Mouse (Mus musculus) Patski (cell line): ENCODE measurements around the gene Sec22c. TPM values are rescaled to one million over a fixed set of nuclear protein-coding genes. Genes with fewer than 3 reads are reported as not detected.

Source experiments
- ATAC-seq: fragments of 100-300 bp; one replicate; pipeline ENCODE4 v1.8.0; 2021
- CTCF ChIA-PET: fragments of 350-600 bp; sonication (Branson Sonifier 250); formaldehyde crosslinking; loops from one replicate; lab custom pipeline; 2022; ENCODE audit warnings: inconsistent platforms; lab: Charles Lee
- POLR2A ChIA-PET: fragments of 350-600 bp; sonication (Branson Sonifier 250); formaldehyde crosslinking; loops from one replicate; lab custom pipeline; 2022; ENCODE audit warnings: antibody characterized with exemption, inconsistent platforms; lab: Charles Lee
- DNase-seq: peaks from one replicate; pipeline ENCODE4 v3.0.0-alpha.2; 2011; ENCODE audit warnings: low read depth, low spot score
- H3K27me3 ChIP-seq: fragments of 371-371 bp; one replicate; pipeline ENCODE4 v1.5.1; 2021
- CTCF ChIP-seq: fragments of 100-300 bp; IDR thresholded peaks from one replicate; pipeline ENCODE4 v1.5.1; 2021
- in situ Hi-C: fragments of 300-500 bp; cut with MboI; formaldehyde crosslinking; loops from 3 replicates; pipeline ENCODE4 v1.11.1; 2018; ENCODE audit warnings: low pct_unique_long_range_greater_than_20kb, mixed read lengths
- polyA plus RNA-seq: library from polyadenylated mRNA; unstranded; gene quantifications from one replicate; pipeline ENCODE4 v1.2.3, GENCODE M21; 2021

Gene Sec22c
- polyA plus RNA-seq, 1 experiment from 2014 or later = 12.7 TPM

DNA sequence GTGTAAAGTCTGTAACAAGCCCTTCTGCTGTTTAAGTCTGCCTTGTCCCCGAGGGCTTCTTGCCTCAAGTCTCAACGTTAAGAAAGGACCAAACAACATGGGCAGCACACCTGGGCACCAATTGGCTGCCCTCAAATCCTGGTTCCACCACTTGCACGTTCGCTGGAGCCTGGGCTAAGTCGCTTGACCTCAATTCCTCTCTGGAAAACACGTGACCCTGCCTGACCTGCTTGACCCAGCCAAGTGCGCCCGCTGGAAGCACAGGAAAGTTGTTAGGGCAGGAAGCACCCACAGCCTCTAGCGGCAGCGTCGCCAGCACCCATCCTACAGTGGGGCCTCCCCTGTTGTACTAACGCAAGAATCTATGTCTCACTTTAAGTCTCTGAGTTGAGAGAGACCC, 10.6 kb downstream of the Sec22c start:
- CTCF ChIA-PET = no interaction called here
- POLR2A ChIA-PET = no interaction called here
- DNase-seq = no peak
- TF ChIP-seq CTCF = no peak
- in situ Hi-C loops = loop anchor here (5.0 kb wide), 1 partner anchor 133 kb away; no protein-coding TSS in a partner anchor
- H3K27me3 ChIP-seq = no peaks in the 10 kb centered on the region
- no peak for ATAC-seq

DNA sequence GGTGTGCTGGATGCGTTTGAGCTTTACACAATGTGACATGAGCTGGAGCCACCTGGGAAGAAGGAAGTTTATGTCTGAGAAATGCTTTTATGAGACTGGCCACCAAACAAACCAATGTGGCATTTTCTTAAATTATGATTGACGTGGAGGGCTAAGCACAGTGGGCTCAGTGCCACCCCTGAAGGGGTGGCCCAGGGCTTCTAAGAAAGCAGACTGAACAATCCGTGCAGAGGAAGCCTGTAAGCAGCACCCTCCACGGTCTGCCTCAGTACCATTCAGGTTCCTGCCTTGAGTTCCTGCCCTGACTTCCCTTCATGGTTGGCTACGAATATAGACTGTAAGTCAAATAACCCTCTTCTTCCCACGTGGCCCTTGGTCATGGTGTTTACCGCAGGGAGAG, 14.6 kb downstream of the Sec22c start:
- ChIA-PET POLR2A (no interaction called here), CTCF (no interaction called here)
- no peaks in the 10 kb centered on the region for H3K27me3 ChIP-seq
- TF ChIP-seq CTCF = no peak
- no peak for ATAC-seq
- no peak for DNase-seq
- in situ Hi-C loops = no loop called here

DNA sequence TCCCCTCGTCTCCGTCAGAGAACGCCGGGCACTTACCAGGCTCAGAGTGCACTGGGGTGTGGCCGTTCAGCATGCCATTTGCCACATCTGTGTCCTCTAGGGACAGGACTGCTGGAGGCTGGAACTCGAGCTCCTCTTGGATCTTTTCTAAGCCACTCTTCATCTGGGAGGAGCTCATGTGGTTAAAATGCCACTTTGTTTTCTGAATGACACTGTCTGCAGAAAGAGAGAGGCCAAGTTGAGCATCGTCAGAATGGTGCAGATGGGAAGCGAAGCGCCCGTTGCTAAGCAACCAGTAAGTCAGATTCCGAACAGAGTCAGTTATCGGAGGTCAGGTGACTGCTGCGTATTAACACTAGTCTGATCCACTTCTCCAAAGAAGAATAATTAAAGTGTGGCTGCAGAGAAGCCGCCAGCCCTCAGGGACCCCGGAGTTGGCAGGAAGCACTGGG, 15.1 kb downstream of the Sec22c start:
- H3K27me3 ChIP-seq = no peaks in the 10 kb centered on the region
- DNase-seq (no peak), ATAC-seq (no peak)
- in situ Hi-C loops = no loop called here
- ChIA-PET POLR2A (no interaction called here), CTCF (no interaction called here)
- TF ChIP-seq CTCF = no peak

DNA sequence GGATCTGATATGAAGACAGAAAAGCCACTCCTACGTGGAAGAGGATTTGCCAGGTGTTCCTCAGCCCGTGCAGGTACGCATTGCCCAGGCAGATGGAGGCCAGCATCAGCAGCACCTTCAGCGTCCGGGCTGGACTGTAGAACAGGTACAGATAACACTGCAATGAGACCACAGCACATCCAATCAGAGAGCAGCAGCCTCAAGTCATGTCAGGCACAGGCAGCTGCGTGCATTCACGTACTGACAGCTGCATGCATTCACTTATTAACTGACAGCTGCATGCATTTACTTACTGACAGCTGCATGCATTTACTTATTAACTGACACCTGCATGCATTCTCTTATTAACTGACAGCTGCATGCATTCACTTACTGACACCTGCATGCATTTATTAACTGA, 20.6 kb downstream of the Sec22c start:
- no peaks in the 10 kb centered on the region for H3K27me3 ChIP-seq
- ChIA-PET POLR2A (no interaction called here), CTCF (interaction anchor here (2.2 kb wide), 1 partner anchor 13 kb away, joined by 5 read pairs; no protein-coding TSS in a partner anchor)
- TF ChIP-seq CTCF = no peak
- ATAC-seq (no peak), DNase-seq (no peak)
- in situ Hi-C loops = no loop called here

DNA sequence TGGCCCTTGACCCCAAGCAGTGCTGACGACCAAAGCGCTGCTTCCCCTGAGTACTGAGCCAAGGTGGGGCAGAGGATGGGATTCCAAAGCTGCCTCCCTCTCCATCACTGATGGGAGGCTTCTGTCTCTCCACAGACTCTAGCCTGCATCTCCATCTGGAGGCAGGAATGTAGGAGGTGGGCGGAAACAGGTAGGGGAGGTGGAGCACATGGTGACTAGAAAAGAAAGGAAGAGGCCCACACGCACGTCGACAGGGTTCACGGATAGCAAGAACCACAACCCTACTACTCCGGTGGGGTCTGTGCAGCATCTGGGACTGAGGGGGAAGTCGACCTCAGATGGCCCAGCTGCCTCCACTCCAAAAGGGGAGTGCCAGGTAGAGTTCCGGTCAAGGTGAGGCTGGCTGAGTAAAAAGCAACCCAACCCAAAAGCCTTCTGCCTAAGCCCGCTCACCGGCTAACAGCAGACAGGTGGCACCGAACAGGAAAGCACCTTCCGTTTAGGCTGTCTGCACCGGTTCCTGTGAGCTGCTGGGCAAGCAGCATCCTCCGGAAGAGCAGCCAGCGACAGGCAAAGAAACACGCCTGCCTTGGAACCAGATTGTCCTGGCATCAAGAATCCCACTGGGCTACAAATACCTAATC, 23.1 kb downstream of the Sec22c start:
- POLR2A ChIA-PET = no interaction called here

DNA sequence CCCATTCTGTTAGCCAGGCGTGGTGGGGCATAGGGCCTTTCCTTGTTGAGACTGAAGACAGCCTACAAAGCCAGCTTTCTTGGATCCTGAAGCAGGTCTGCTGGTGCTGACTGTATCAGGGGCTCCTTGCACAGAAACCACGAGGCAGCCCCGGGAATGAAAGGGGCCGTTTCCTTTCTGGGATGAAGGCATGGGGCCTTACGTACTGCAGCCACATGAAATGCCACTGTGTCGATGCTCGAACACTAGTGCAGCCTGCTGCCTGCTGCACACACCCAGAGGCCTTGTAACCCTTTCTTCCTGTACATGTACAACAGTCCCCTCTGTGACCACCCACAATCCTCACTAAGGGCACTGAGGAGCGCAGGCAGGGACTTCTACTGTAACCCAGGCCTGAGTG, 24.1 kb downstream of the Sec22c start:
- ChIA-PET CTCF (no interaction called here), POLR2A (no interaction called here)
- no peak for TF ChIP-seq CTCF
- ATAC-seq (no peak), DNase-seq (no peak)
- H3K27me3 ChIP-seq = no peaks in the 10 kb centered on the region
- in situ Hi-C loops = no loop called here

More for the DNA sequence above, 23.1 kb downstream of the Sec22c start:
- no peak for DNase-seq
- no peak for ATAC-seq
- CTCF ChIA-PET = no interaction called here
- H3K27me3 ChIP-seq = no peaks in the 10 kb centered on the region
- in situ Hi-C loops = no loop called here
- no peak for TF ChIP-seq CTCF

DNA sequence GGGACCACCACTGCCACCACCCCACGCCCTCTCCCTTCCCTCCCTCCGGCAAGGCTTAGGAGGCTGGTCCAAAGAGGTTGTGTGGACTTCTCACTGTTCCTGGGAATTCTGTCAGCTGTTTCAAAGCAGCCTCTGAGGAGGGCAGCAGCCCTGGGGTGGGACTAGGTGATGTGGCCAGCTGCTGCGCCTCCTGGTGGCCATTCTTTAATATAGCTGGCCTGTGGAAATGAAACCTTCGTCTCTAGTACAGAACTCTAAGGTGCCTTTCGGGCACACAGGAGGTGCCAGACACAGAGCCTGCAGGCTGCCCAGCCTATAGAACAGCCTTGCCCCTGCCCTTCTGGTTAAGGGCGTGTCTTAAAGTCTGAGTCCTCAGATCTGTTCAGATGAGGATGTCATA, 25.7 kb downstream of the Sec22c start:
- no peaks in the 10 kb centered on the region for H3K27me3 ChIP-seq
- in situ Hi-C loops = loop anchor here (5.0 kb wide), 1 partner anchor 197 kb away; no protein-coding TSS in a partner anchor
- POLR2A ChIA-PET = no interaction called here
- CTCF ChIA-PET = interaction anchor here (0.8 to 2.0 kb wide), 4 partner anchors 9 to 202 kb away, joined by 3 to 9 read pairs (median 3); no protein-coding TSS in a partner anchor
- peak; percentile 91 for TF ChIP-seq CTCF
- peak; percentile 20 for ATAC-seq
- no peak for DNase-seq

DNA sequence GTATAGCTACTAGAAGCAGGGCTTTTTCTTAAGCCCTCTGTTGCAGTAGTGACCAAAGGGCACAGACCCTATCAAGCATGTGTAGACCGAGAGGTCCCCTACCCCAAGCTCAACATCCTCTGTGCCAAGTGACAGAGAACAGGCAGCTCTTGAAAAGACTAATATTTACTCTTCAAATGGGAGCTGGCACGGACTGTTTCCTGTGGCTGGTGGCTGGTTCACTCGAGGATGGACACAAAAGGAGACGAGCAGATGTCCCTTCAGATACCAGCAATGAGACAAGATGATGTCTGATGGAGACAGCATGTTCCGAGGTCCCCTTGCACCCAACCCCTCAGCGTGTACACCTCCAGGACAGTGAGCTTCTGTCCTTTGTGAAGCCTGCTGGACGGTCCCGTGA, 27.8 kb downstream of the Sec22c start:
- DNase-seq (no peak), ATAC-seq (no peak)
- H3K27me3 ChIP-seq = peaks cover 5% of the 10 kb centered on the region
- in situ Hi-C loops = loop anchor here (5.0 kb wide), 1 partner anchor 195 kb away; no protein-coding TSS in a partner anchor
- ChIA-PET CTCF (no interaction called here), POLR2A (no interaction called here)
- TF ChIP-seq CTCF = no peak

DNA sequence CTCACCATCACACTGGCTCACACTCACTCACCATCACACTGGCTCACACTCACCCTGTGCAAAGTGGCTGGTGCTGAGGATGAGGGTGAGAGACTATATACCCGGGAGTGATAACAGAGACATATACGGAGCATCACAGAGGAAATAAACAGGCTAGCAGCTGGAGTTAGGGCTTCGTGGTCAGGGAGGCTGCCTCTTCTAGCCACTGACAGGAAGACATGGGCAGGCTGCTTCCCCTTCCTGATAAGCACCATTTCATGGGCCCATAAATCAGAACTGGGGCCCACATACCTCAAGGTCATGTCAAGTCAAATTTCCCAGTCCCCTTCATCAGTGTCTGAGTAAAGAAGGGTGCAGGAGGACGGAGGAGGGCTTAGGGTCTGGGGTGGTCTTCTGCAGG, 28.2 kb downstream of the Sec22c start:
- ATAC-seq (no peak), DNase-seq (no peak)
- H3K27me3 ChIP-seq = peaks cover 5% of the 10 kb centered on the region
- in situ Hi-C loops = loop anchor here (5.0 kb wide), 1 partner anchor 195 kb away; no protein-coding TSS in a partner anchor
- POLR2A ChIA-PET = no interaction called here
- TF ChIP-seq CTCF = no peak
- CTCF ChIA-PET = no interaction called here

DNA sequence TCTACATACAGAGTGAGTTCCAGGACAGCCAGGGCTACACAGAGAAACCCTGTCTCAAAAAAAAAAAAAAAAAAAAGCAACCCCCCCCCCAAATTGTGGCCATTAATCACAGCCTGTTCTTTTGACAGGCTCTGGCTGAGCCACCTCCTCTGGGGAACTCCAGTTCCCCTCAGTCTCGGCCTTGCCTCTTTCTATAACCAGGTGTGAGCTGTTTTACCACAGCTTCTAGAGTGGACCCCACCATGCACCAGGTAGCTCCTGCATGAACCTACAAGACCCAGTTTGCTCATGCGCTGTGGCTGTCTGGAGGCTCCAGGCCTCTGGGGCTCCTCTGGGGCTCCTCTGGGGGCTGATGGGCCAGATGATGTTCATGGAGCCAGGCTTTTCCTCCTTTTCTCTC, 29.7 kb downstream of the Sec22c start:
- DNase-seq (no peak), ATAC-seq (no peak)
- POLR2A ChIA-PET = no interaction called here
- CTCF ChIA-PET = no interaction called here
- in situ Hi-C loops = loop anchor here (5.0 kb wide), 1 partner anchor 193 kb away; no protein-coding TSS in a partner anchor
- TF ChIP-seq CTCF = no peak
- peaks cover 11% of the 10 kb centered on the region for H3K27me3 ChIP-seq

DNA sequence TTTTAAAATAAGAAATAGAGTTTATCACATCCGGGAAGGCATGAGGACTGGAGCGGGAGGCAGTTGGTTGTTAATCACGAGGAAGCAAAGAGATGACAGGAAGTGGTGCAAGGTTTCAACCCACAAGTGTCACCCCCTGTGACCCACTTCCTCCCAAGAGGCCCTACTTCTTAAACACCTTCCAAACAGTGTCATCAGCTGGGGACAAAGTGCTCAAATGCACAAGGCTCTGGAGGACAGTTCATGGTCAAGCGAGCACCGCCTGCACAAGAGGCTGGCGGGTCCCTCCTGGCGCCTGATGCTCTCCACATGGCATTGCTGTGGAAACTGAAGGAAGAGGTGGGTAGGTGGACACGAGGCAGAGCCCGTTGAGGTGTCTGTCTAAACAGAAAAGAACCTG, 30.3 kb downstream of the Sec22c start:
- ChIA-PET CTCF (no interaction called here), POLR2A (no interaction called here)
- ATAC-seq (no peak), DNase-seq (no peak)
- peaks cover 15% of the 10 kb centered on the region for H3K27me3 ChIP-seq
- in situ Hi-C loops = loop anchor here (5.0 kb wide), 1 partner anchor 193 kb away; no protein-coding TSS in a partner anchor
- TF ChIP-seq CTCF = no peak
